11 mouse cellular contexts compared by ENCODE assay signal in genomic region chr2:118751896-118752791, GRCm38 (mm10). TPM values are rescaled to one million over a fixed set of nuclear protein-coding genes. Genes with fewer than 3 reads are reported as not detected.
DNase-seq lines count a peak whose midpoint lies in the region; ATAC-seq and TF ChIP-seq lines count a peak whose summit lies in the region.
"Had no signal": no experiment of that assay in that cellular context is flagged by ENCODE, and none has a peak within 500 bp of the region (broad histone marks: within the 10 kb centered on the region; RNA-seq: fewer than 3 reads in every experiment).

No protein-coding gene starts in this region.

- 53% methylated on average over 16 of the region's 16 CpGs for WGBS in lung, postnatal 0 days
- 61% methylated on average over 16 of the region's 16 CpGs for WGBS in intestine, postnatal 0 days
- WGBS in stomach, embryonic 14.5 days = 50% methylated on average over 16 of the region's 16 CpGs

- peaks cover 24% of the 10 kb centered on the region for H3K4me1 ChIP-seq in lung, postnatal 0 days (ENCODE audit: insufficient read depth, low read depth, low read length)
- H3K4me1 ChIP-seq in intestine, postnatal 0 days (replicated peaks; ENCODE audit: control insufficient read depth, insufficient read depth, low read length) = peaks cover 4% of the 10 kb centered on the region; the same call in 1 of the 2 replicates
- peaks cover 12% of the 10 kb centered on the region for H3K4me1 ChIP-seq in stomach, embryonic 14.5 days (ENCODE audit: control insufficient read depth, insufficient read depth, low read length)

- H3K9ac ChIP-seq in lung, postnatal 0 days (replicated peaks; ENCODE audit: low read depth) = no peak overlapping the region
- 0 out of 2 replicates have a peak overlapping the region, but pooled peaks have one; percentile 22 for H3K9ac ChIP-seq in intestine, postnatal 0 days (ENCODE audit: low read depth, low read length)
- no peak overlapping the region for H3K9ac ChIP-seq in stomach, embryonic 14.5 days (replicated peaks; ENCODE audit: low read depth, low read length)
- H3K9ac ChIP-seq: embryonic facial prominence, embryonic 13.5 days had no signal

- TF ChIP-seq EP300 in lung, postnatal 0 days (IDR thresholded peaks at IDR 0.05) = peak; percentile 18; the same call in 1 of the 2 replicates

- peak; percentile 57 for ATAC-seq in lung, postnatal 0 days
- peak; percentile 14; the same call in 1 of the 2 replicates for ATAC-seq in intestine, postnatal 0 days
- ATAC-seq in stomach, embryonic 14.5 days (ENCODE audit: insufficient number of reproducible peaks, insufficient read depth, low FRiP score, low read depth) = no peak

- peak; percentile 62 for DNase-seq in lung, postnatal 0 days (ENCODE audit: low spot score)
- no peak for DNase-seq in lung, postnatal 14 days
- DNase-seq in heart, adult 9 months (ENCODE audit: low spot score in 2 of 2) = peak; percentile 54 to 55
- no peak for DNase-seq in layer of hippocampus, postnatal 36 days
- no peak for DNase-seq in retina, postnatal 1 day
- DNase-seq: right cerebral cortex, adult 18-20 months had no signal

- H3K27ac ChIP-seq in lung, postnatal 0 days (ENCODE audit: low read length) = peak overlapping the region; percentile 70
- peak overlapping the region; percentile 42 for H3K27ac ChIP-seq in intestine, postnatal 0 days (ENCODE audit: low read depth, low read length)
- peak overlapping the region; percentile 72 for H3K27ac ChIP-seq in stomach, embryonic 14.5 days (ENCODE audit: low read length)
- H3K27ac ChIP-seq: embryonic facial prominence, embryonic 13.5 days had no signal

- TF ChIP-seq CTCF in lung, postnatal 0 days (IDR thresholded peaks at IDR 0.05) = no peak
- TF ChIP-seq CTCF in intestine, postnatal 0 days (IDR thresholded peaks at IDR 0.05; ENCODE audit: low read depth) = no peak

- no peaks in the 10 kb centered on the region for H3K9me3 ChIP-seq in lung, postnatal 0 days (ENCODE audit: low read length)
- H3K9me3 ChIP-seq in intestine, postnatal 0 days (ENCODE audit: control insufficient read depth) = no peaks in the 10 kb centered on the region
- H3K9me3 ChIP-seq in stomach, embryonic 14.5 days (ENCODE audit: control insufficient read depth, low read depth, low read length) = no peaks in the 10 kb centered on the region
- H3K9me3 ChIP-seq: embryonic facial prominence, embryonic 13.5 days had no signal

- no peaks in the 10 kb centered on the region for H3K27me3 ChIP-seq in lung, postnatal 0 days (replicated peaks; ENCODE audit: insufficient read depth, low read length)
- no peaks in the 10 kb centered on the region for H3K27me3 ChIP-seq in intestine, postnatal 0 days (replicated peaks; ENCODE audit: control insufficient read depth, insufficient read depth, low read length)
- H3K27me3 ChIP-seq in stomach, embryonic 14.5 days (ENCODE audit: control insufficient read depth, insufficient read depth, low read length) = no peaks in the 10 kb centered on the region
- H3K27me3 ChIP-seq: embryonic facial prominence, embryonic 13.5 days had no signal

- H3K36me3 ChIP-seq in lung, postnatal 0 days (ENCODE audit: insufficient read depth, low read length) = 0 out of 2 replicates have a peak, but pooled peaks cover 8% of the 10 kb centered on the region
- H3K36me3 ChIP-seq in intestine, postnatal 0 days (ENCODE audit: control insufficient read depth, insufficient read depth) = peaks cover 7% of the 10 kb centered on the region; the same call in 1 of the 2 replicates
- no peaks in the 10 kb centered on the region for H3K36me3 ChIP-seq in stomach, embryonic 14.5 days (ENCODE audit: control insufficient read depth, insufficient read depth, low read length)
- H3K36me3 ChIP-seq: embryonic facial prominence, embryonic 13.5 days had no signal

- H3K4me3 ChIP-seq in lung, postnatal 0 days (ENCODE audit: low read depth, low read length) = no peak overlapping the region
- H3K4me3 ChIP-seq in intestine, postnatal 0 days (ENCODE audit: low read depth, low read length) = no peak overlapping the region
- H3K4me3 ChIP-seq in stomach, embryonic 14.5 days (ENCODE audit: low read depth, low read length) = no peak overlapping the region
- H3K4me3 ChIP-seq: embryonic facial prominence, embryonic 13.5 days had no signal

- H3K4me2 ChIP-seq in lung, postnatal 0 days (replicated peaks; ENCODE audit: low read depth, low read length) = no peak overlapping the region
- no peak overlapping the region for H3K4me2 ChIP-seq in intestine, postnatal 0 days (replicated peaks; ENCODE audit: low read depth)
- H3K4me2 ChIP-seq in stomach, embryonic 14.5 days (replicated peaks; ENCODE audit: low read depth, low read length) = no peak overlapping the region
- H3K4me2 ChIP-seq: embryonic facial prominence, embryonic 13.5 days had no signal

RNA-seq across cellular contexts. Expression of gene Inafm2, which starts 6.6 kb away (rescaled TPM):
- polyA plus RNA-seq in lung, postnatal 0 days (2015; fragmentation: Nextera tagmentation; extraction: Ambion mirVana) = 34.5 and 35.9 TPM in 2 replicates
- 24.7 and 26.2 TPM in 2 replicates for polyA plus RNA-seq in intestine, postnatal 0 days (2015; fragmentation: Nextera tagmentation; extraction: Ambion mirVana)
- polyA plus RNA-seq in stomach, embryonic 14.5 days (2014; fragmentation: Nextera tagmentation; extraction: Ambion mirVana) = 33.0 and 33.5 TPM in 2 replicates
- 10 to 100 TPM; 64.8 to 66.9 TPM for total RNA-seq in layer of hippocampus, postnatal 36 days (2021)

RNA-seq across cellular contexts. Expression of gene Ccdc9b, which starts 10.3 kb away (rescaled TPM):
- 4.3 and 4.7 TPM in 2 replicates for polyA plus RNA-seq in lung, postnatal 0 days (2015; fragmentation: Nextera tagmentation; extraction: Ambion mirVana)
- polyA plus RNA-seq in intestine, postnatal 0 days (2015; fragmentation: Nextera tagmentation; extraction: Ambion mirVana) = 0.77 and 1.2 TPM in 2 replicates
- 0.75 and 1.4 TPM in 2 replicates for polyA plus RNA-seq in stomach, embryonic 14.5 days (2014; fragmentation: Nextera tagmentation; extraction: Ambion mirVana)
- 1 to 10 TPM; 6.4 to 6.5 TPM for total RNA-seq in layer of hippocampus, postnatal 36 days (2021)

RNA-seq across cellular contexts. Expression of gene Phgr1, which starts 20.4 kb away (rescaled TPM):
- 11.9 and 13.6 TPM in 2 replicates for polyA plus RNA-seq in lung, postnatal 0 days (2015; fragmentation: Nextera tagmentation; extraction: Ambion mirVana)
- 66.7 and 88.7 TPM in 2 replicates for polyA plus RNA-seq in intestine, postnatal 0 days (2015; fragmentation: Nextera tagmentation; extraction: Ambion mirVana)
- 22.2 and 24.8 TPM in 2 replicates for polyA plus RNA-seq in stomach, embryonic 14.5 days (2014; fragmentation: Nextera tagmentation; extraction: Ambion mirVana)
- not detected for total RNA-seq in layer of hippocampus, postnatal 36 days (2021)
- total RNA-seq: layer of hippocampus, adult 8-10 months; midbrain, postnatal 0 days had no signal
- polyA plus RNA-seq: embryonic facial prominence, embryonic 13.5 days; midbrain, postnatal 0 days had no signal

RNA-seq across cellular contexts. Expression of gene Plcb2, which starts 23.9 kb away (rescaled TPM):
- 1.6 TPM in 2 replicates for polyA plus RNA-seq in lung, postnatal 0 days (2015; fragmentation: Nextera tagmentation; extraction: Ambion mirVana)
- 0.59 and 0.76 TPM in 2 replicates for polyA plus RNA-seq in intestine, postnatal 0 days (2015; fragmentation: Nextera tagmentation; extraction: Ambion mirVana)
- 1.3 and 2.0 TPM in 2 replicates for polyA plus RNA-seq in stomach, embryonic 14.5 days (2014; fragmentation: Nextera tagmentation; extraction: Ambion mirVana)
- 1 to 10 TPM; 2.3 to 2.5 TPM for total RNA-seq in layer of hippocampus, postnatal 36 days (2021)

RNA-seq across cellular contexts. Expression of gene Disp2, which starts 27.4 kb away (rescaled TPM):
- polyA plus RNA-seq in lung, postnatal 0 days (2015; fragmentation: Nextera tagmentation; extraction: Ambion mirVana) = 0.95 and 1.1 TPM in 2 replicates
- polyA plus RNA-seq in intestine, postnatal 0 days (2015; fragmentation: Nextera tagmentation; extraction: Ambion mirVana) = 2.5 and 3.1 TPM in 2 replicates
- polyA plus RNA-seq in stomach, embryonic 14.5 days (2014; fragmentation: Nextera tagmentation; extraction: Ambion mirVana) = 2.1 and 2.8 TPM in 2 replicates
- 100 to 1,000 TPM; 267 to 273 TPM for total RNA-seq in layer of hippocampus, postnatal 36 days (2021)

Comparison
In these comparisons a context has a peak if more than half of its experiments do, and no peak if none do; other contexts are left out.
1. DNase-seq: peak in lung, postnatal 0 days (single experiment) and heart, adult 9 months (2 of 2); none in lung, postnatal 14 days (single experiment), layer of hippocampus, postnatal 36 days (0 of 2) and retina, postnatal 1 day (single experiment).
2. Peak in every context shown above with its lines, with median percentiles within 50 percentile points of each other: H3K27ac ChIP-seq.